Mouse (Mus musculus): ENCODE data around the gene Foxc1.

- TF ChIP-seq POLR2A (IDR thresholded peaks at IDR 0.05; ENCODE audit: insufficient read depth, low read depth, low read length): no peak
- TF ChIP-seq CTCF (IDR thresholded peaks at IDR 0.05): no peak
- TF ChIP-seq EP300 (IDR thresholded peaks at IDR 0.05; ENCODE audit: insufficient read depth, low read depth, low read length): no peak
Observed at GRCm38 (mm10) chr13:31765564-31765963, 40.9 kb upstream of the Foxc1 start.
